Mouse (Mus musculus) kidney, postnatal 0 days (tissue): ENCODE measurements around the gene Slc8a1. TPM values are rescaled to one million over a fixed set of nuclear protein-coding genes. Genes with fewer than 3 reads are reported as not detected.

Experiments
- ATAC-seq: fragments of 200-750 bp; cut with Nextera tagmentation; replicated peaks from 2 replicates; pipeline ENCODE4 v1.8.0; 2017; ENCODE audit warnings: low read depth, moderate number of reproducible peaks, moderate TSS enrichment, moderate library complexity; ENCODE audit not compliant: low FRiP score
- DNase-seq: peaks from one replicate; pipeline ENCODE4 v3.0.0-alpha.2; 2016; ENCODE audit warnings: low spot score
- H3K27ac ChIP-seq: fragments of 300-500 bp; sonication (generic); 2 replicates; pipeline ENCODE4 v1.5.1; 2014; ENCODE audit warnings: mild to moderate bottlenecking
- H3K27me3 ChIP-seq: fragments of 300-500 bp; sonication (generic); 2 replicates; pipeline ENCODE4 v1.6.1; 2014; ENCODE audit warnings: low read length, mixed read lengths; ENCODE audit not compliant: insufficient read depth
- H3K36me3 ChIP-seq: fragments of 300-500 bp; sonication (generic); 2 replicates; pipeline ENCODE4 v1.6.1; 2014; ENCODE audit warnings: low read length, mixed read lengths; ENCODE audit not compliant: insufficient read depth
- H3K4me1 ChIP-seq: fragments of 300-500 bp; sonication (generic); replicated peaks from 2 replicates; pipeline ENCODE4 v1.6.1; 2014; ENCODE audit warnings: antibody characterized with exemption, low read length, mixed read lengths; ENCODE audit not compliant: insufficient read depth
- H3K4me2 ChIP-seq: fragments of 300-500 bp; sonication (generic); 2 replicates; pipeline ENCODE4 v1.6.1; 2014; ENCODE audit warnings: mild to moderate bottlenecking, low read length, moderate library complexity, mixed read lengths
- H3K4me3 ChIP-seq: fragments of 300-500 bp; sonication (generic); replicated peaks from 2 replicates; pipeline ENCODE4 v1.5.1; 2014; ENCODE audit warnings: low read depth, low read length
- H3K9ac ChIP-seq: fragments of 300-500 bp; sonication (generic); 2 replicates; pipeline ENCODE4 v1.6.1; 2014; ENCODE audit warnings: low read depth, low read length
- H3K9me3 ChIP-seq: fragments of 300-500 bp; sonication (generic); replicated peaks from 2 replicates; pipeline ENCODE4 v1.6.1; 2016; ENCODE audit warnings: low read length, inconsistent platforms, mixed read lengths
- CTCF ChIP-seq: IDR thresholded peaks from 2 replicates; pipeline ENCODE4 v1.5.1; 2016; ENCODE audit warnings: antibody characterized with exemption, low read depth, mild to moderate bottlenecking, moderate library complexity
- WGBS: fragments of 180-500 bp; shearing (Covaris S2); extraction: QIAGEN DNeasy Blood & Tissue Kit; methylation state at CpG from one replicate; pipeline ENCODE4 v1.1.7; 2014; 5-methylcytosine and 5-hydroxymethylcytosine counted together
- polyA plus RNA-seq: library from polyadenylated mRNA; unstranded; fragments of >200 nt; fragmentation: Nextera tagmentation; extraction: Ambion mirVana; gene quantifications from 2 replicates; pipeline ENCODE4 v1.2.1, GENCODE M21; 2015

Gene Slc8a1
- polyA plus RNA-seq, 1 experiment from 2014 or later: 12.9 TPM

DNA sequence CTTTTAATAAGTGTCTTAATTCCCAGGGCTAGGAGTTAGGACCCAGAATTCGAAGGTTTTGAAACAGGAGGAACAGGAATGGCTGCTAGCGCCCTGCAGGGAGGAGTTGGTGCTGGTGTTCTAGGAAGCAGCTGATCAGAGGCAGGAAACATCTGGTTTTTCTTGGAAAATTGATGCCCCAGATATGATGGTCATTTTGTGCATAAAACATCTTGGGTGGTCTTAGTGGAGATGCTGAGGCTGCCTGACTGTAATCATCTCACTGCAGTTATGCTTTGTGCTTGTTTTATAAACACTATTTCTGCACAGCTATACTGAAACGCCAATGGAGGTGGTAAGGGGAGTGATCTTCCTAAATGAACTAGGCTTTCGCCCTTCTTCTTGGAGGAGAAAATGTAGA is 345.1 kb downstream of the Slc8a1 start:
- TF ChIP-seq CTCF: no peak
- peaks cover 4% of the 10 kb centered on the region; the same call in 1 of the 2 replicates for H3K4me1 ChIP-seq
- H3K9me3 ChIP-seq: no peaks in the 10 kb centered on the region
- 45% methylated on average over 4 of the region's 4 CpGs for WGBS
- H3K9ac ChIP-seq: no peak overlapping the region
- ATAC-seq (no peak), DNase-seq (peak; percentile 78)
- no peak overlapping the region for H3K27ac ChIP-seq
- H3K27me3 ChIP-seq: no peaks in the 10 kb centered on the region
- H3K4me2 ChIP-seq: no peak overlapping the region
- no peaks in the 10 kb centered on the region for H3K36me3 ChIP-seq
- no peak overlapping the region for H3K4me3 ChIP-seq

DNA sequence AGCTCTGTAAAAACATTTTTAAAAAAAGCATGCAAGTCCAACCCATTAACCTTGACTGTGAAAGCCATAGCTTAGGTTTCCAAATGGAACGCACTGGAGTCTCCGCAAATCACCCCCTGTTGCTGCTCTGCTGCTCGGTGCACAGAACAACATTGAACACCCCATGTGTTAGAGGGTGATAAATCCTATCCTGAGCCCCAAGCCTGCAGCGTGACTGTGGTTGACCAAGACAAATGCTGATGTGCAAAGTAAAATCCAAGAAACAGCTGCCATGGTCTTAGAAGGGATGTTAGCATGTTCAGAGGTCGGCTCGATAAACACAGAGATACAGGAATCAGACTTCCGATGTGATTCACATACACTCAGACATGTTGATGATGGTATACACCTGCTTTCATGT is 346.7 kb downstream of the Slc8a1 start:
- Histone ChIP-seq H3K27ac (0 out of 2 replicates have a peak overlapping the region, but pooled peaks have one; percentile 25), H3K4me3 (no peak overlapping the region), H3K27me3 (no peaks in the 10 kb centered on the region), H3K9me3 (no peaks in the 10 kb centered on the region), H3K4me2 (no peak overlapping the region), H3K9ac (no peak overlapping the region), H3K36me3 (no peaks in the 10 kb centered on the region), H3K4me1 (peaks cover 4% of the 10 kb centered on the region; the same call in 1 of the 2 replicates)
- TF ChIP-seq CTCF: no peak
- WGBS: 45% methylated on average over 7 of the region's 7 CpGs
- peak; percentile 76 for DNase-seq
- ATAC-seq: 0 out of 2 replicates have a peak, but pooled peaks have one; percentile 13

DNA sequence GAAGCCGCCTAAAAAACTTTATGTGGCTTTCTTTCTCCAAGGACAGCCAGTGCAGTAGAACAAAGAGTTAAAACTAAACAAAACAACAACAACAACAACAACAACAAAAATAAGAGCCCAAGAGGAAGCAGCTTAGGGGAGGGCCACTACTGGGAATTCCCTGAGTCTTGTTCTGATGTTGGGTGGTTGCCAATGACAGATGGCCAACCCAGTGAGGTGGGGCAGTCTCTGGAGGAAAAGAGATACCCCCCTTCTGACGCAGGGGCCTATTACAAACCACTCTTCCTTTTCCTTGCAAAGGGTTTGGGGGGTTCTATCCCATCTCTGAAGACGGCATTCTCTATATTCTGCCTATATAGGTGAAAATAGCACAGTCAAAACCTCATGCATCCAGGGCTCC is 347.4 kb downstream of the Slc8a1 start:
- H3K36me3 ChIP-seq: no peaks in the 10 kb centered on the region
- H3K9me3 ChIP-seq: no peaks in the 10 kb centered on the region
- no peak for ATAC-seq
- H3K27me3 ChIP-seq: no peaks in the 10 kb centered on the region
- H3K27ac ChIP-seq: no peak overlapping the region
- WGBS: 70% methylated on average over 3 of the region's 3 CpGs
- H3K9ac ChIP-seq: no peak overlapping the region
- H3K4me2 ChIP-seq: no peak overlapping the region
- H3K4me1 ChIP-seq: peaks cover 4% of the 10 kb centered on the region; the same call in 1 of the 2 replicates
- DNase-seq: no peak
- TF ChIP-seq CTCF: no peak
- no peak overlapping the region for H3K4me3 ChIP-seq

DNA sequence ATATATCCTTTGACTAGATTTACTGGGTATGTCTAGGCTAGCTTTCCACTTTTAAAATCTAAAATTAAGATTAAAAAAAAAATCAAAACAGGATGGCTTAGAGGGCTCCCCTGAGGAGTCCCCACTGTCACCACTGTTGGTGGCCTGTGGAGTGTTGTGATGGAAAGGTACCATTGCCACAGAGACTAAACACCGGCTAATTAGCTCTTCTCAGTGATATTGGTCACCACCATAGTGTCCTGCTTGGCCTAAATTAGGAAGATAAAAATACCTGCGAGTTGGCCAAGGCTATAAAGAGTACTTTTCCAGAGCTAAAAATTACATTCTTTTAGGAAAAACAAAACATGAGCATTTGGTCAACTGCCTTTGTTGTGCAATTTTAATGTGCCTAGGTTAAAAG is 352.1 kb downstream of the Slc8a1 start:
- no peak for TF ChIP-seq CTCF
- Histone ChIP-seq H3K4me3 (no peak overlapping the region), H3K9me3 (no peaks in the 10 kb centered on the region), H3K36me3 (no peaks in the 10 kb centered on the region), H3K4me1 (no peaks in the 10 kb centered on the region), H3K27ac (no peak overlapping the region), H3K9ac (no peak overlapping the region), H3K4me2 (no peak overlapping the region), H3K27me3 (no peaks in the 10 kb centered on the region)
- WGBS: 86% methylated on average over 2 of the region's 2 CpGs
- ATAC-seq: no peak
- no peak for DNase-seq

DNA sequence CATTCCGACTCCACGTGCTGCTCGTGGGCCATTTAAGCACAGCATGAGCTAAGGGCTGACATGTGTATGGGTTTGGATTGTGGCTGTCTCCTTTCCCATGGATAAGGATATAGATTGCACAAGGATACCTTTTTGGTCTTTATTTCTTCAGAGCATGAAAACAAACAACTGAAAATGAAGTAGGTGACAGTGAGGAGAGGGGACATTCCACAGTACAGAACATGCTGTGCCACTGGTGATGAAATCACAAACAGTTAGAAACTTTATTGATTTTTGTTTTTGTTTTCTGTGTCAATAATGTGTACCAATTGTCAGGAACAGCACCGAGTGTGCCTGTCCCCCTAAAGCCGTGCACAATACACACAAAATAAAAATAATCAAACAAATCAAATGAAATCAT is 352.7 kb downstream of the Slc8a1 start:
- H3K27me3 ChIP-seq: no peaks in the 10 kb centered on the region
- H3K4me2 ChIP-seq: no peak overlapping the region
- H3K36me3 ChIP-seq: no peaks in the 10 kb centered on the region
- ATAC-seq (no peak), DNase-seq (no peak)
- H3K9me3 ChIP-seq: no peaks in the 10 kb centered on the region
- no peak overlapping the region for H3K27ac ChIP-seq
- TF ChIP-seq CTCF: no peak
- WGBS: 91% methylated on average over 5 of the region's 5 CpGs
- no peak overlapping the region for H3K9ac ChIP-seq
- H3K4me1 ChIP-seq: no peaks in the 10 kb centered on the region
- H3K4me3 ChIP-seq: no peak overlapping the region

DNA sequence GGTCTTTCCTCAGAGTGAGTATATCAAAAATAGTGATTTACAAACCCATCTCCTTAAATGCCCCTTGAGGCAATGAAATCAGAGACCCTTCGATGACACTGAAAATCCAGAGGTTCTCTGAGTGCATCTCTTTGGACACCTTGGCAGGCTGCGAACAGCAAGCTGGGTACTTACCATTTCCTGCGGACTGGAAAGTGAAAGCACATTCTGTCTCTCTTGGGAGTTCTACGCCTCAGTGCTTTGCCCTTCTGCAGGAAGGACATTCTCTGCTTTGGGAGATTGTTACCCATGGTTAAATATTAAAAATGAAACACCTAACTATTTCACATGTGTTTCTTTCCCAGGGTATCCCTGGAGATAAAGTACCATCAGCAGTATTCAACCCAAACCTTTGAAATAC is 354.7 kb downstream of the Slc8a1 start:
- Histone ChIP-seq H3K4me2 (no peak overlapping the region), H3K27me3 (no peaks in the 10 kb centered on the region), H3K9ac (no peak overlapping the region), H3K4me1 (no peaks in the 10 kb centered on the region), H3K9me3 (no peaks in the 10 kb centered on the region), H3K27ac (no peak overlapping the region; the same call in 1 of the 2 replicates), H3K36me3 (no peaks in the 10 kb centered on the region), H3K4me3 (no peak overlapping the region)
- 72% methylated on average over 4 of the region's 4 CpGs for WGBS
- DNase-seq: no peak
- no peak for ATAC-seq
- TF ChIP-seq CTCF: no peak

DNA sequence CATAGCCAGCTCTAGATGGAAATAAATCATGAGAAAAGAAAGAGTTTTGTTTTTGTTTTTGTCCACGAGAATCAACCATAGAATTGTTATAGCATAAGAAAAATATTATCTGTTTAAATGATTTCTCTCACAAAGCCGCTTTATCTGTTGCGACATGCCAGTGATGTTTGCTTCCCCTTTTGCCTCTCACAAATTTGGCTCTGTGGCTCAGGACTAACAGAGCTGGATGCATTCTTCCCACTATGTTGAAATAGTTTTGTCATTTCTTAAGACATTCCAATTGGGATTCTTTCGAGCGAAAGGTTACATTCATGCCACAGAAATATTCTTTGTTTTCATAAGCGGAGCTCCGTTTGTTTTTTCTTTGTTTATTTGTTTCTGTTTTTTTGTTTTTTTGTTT is 359.7 kb downstream of the Slc8a1 start:
- DNase-seq (peak; percentile 32), ATAC-seq (no peak)
- Histone ChIP-seq H3K36me3 (no peaks in the 10 kb centered on the region), H3K9ac (no peak overlapping the region), H3K27me3 (no peaks in the 10 kb centered on the region), H3K4me1 (no peaks in the 10 kb centered on the region), H3K4me3 (no peak overlapping the region), H3K27ac (no peak overlapping the region), H3K9me3 (no peaks in the 10 kb centered on the region), H3K4me2 (no peak overlapping the region)
- 69% methylated on average over 7 of the region's 7 CpGs for WGBS
- TF ChIP-seq CTCF: no peak
